Mouse (Mus musculus) heart, adult 18-20 months (tissue): ENCODE measurements at regions not wholly inside any gene's neighbourhood (a gene's known extent, or its start where the extent isn't known, plus 50 kb on each side); places are given as distances from the start of the nearest gene placed in this dataset.
A peak's percentile ranks its signal among the peaks of the same experiment; 100 is the strongest.

ENCODE experiments used
- DNase-seq, 2 experiments: peaks; one replicate each; pipeline ENCODE4 v3.0.0; 2021 to 2022; ENCODE audit warnings: mixed read lengths in 1 of 2

DNA sequence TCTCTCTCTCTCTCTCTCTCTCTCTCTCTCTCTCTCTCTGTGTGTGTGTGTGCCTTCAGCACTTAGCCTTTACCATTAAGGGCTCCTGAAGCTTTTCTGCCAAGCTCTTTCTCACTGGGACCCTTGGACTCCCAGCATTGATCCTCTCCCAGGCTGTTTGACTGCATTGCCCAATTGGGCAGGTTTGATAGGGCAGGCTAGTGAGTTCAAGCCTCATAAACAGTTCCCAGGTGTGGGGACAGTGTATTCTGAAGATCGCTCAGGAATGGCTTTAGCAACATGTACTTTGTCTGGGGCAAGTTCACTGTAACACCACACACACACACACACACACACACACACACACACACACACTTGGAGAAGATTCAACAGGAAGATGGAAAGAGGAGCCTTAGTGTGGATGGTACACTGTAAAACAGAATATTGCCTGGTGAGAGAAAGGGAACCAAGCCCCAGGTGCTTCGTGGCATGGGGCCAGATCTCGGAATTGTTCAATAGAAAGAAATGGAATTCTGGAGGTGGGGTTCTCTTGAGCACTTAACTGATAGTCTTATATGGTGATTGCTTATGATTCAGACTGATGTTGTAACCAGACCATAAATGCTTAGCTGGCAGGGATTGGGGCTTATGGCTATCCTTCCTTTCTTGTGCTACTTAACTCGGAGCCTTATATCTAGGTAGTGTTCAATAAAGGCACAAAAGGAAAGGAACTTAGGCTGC, 229.5 kb downstream of the 4933412E24Rik start:
- DNase-seq: no peak

DNA sequence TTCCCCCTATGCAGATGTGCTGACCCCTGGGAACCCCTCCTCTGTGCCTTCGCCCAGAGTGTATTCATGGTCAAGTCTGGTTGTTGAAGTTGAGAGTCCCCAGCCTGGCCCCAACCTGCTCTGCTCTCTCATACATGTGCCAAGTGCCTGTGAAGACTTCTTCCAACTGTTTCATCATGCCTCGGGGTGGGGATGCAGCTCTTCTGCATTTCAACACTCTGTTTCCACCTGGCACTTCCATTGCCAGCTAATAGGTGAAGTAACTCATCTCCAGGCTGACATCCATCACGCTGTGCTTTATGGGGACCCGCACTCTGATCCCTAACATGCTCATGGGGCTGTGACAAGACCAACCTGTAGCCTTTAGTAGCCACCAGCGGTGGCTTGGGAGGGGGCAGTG, 230.4 kb downstream of the 4933412E24Rik start:
- DNase-seq: no peak

DNA sequence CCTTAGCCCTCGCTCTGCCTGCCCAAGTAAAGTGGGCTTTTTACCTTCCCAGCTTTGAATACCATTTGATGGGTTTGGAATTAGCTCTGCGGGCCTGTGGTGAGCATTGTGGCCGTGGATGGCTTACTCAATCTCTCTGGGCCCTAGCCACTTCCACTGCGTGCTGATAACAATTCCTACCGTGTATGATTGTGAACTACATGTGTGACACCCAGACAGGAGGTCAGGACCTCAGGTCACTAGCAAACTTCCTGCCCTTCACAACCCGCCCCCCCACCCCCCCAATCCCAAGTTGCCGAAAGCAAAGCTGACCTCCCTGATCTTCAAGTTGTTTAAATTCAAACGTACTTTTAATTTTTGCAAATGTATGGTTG, 231.9 kb downstream of the 4933412E24Rik start:
- DNase-seq: no peak

DNA sequence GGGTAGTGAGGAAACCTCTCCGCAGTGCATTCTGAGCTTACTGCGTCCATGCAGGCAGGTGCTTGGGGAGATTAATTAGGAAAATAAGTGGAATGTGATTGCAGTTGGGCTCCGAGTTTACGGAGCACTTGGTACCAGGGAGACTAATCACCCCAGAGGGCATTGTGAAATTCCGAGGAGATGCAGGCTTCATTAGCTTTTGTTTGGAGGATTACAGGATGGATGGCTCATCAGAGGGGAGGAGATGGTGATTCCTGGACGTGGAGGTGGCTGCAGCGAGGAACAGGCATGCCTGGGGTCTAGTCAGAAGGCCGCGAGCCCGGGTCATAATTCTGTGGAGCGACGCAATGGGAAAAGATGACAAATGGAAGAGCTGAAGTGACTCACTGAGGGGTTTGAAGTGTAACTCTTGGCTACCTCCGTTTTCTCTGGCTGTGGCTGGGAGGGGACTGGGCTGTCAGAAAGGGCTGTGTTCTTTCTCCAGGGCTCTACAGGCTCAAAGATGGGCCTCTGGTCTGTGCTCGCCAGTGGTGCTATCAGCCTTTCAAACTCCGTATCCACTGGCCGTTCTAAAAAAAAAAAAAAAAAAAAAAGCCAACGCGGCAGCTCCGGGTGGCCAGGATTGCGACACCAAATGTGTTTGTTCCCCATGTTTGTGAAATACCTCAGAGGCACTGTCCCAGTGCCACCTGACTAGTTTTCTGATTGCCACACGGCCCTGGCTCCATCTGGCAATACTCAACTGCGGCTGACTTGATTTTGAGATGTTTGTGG, 232.4 kb downstream of the 4933412E24Rik start:
- DNase-seq: peak; percentile 68 to 76

DNA sequence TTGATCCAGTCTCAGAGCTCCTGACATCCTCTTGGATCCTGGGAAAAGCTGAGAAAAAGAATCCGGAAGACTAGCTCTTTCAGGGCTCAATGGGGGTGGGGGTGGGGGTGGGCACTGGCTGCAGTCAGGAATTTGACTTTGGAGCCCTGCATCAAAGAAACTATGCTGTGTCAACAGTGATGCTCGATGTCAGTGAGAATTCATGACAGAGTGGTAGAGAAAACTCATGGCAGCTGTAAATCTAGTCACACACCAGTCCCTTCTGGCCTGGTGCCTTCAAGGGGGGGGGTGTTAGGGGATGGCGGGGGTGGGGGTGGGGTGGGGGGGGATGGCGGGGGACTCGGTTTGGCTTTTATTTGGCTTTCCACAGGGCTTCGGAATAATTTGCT, 233.0 kb downstream of the 4933412E24Rik start:
- no peak for DNase-seq

DNA sequence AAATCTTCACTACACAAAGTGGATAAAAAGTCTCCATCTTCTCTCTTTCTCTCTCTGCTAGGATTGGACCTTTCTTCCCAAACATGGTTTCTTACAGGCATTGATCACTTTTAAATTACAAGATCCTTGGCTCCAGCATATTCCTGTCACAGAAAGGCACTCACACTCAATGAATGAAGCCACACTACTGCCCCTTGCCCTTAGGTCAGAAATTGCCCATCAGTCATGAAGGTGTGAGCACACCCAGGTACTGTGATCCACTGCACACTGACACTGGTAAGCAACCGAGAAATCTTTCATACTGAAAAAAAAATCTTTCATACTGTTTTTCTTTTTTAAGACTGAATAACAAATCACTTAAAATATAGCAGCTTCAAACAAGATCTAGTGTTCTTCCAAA, 235.9 kb downstream of the 4933412E24Rik start:
- no peak for DNase-seq

DNA sequence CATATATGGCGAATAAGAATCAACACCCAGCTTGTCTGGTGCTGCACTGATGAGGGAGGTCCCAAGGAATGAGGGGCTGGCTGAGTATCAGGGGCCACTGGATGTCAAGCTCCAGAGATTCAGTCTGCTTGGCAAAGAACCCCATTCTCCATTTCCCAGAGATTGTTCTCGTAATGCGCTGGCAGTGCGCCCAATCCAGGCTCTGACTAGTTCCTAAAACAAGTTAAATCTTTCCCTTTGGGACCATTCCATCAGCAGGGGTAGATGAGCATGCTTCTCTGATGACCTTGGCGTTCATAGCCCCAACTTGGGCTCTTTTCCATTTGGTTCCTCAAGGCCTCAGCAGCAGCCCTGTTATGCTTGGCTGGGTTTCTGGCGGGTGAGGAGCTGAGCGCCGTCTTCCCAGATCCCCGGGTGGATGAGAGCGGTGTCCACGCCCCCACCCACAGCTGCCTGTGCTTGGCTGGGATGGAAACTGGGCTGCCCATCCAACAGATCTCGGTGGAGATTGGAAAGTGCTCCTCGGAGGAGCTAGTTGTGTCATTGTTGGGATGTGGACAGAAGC, 239.0 kb downstream of the 4933412E24Rik start:
- DNase-seq: peak; percentile 91 to 94

DNA sequence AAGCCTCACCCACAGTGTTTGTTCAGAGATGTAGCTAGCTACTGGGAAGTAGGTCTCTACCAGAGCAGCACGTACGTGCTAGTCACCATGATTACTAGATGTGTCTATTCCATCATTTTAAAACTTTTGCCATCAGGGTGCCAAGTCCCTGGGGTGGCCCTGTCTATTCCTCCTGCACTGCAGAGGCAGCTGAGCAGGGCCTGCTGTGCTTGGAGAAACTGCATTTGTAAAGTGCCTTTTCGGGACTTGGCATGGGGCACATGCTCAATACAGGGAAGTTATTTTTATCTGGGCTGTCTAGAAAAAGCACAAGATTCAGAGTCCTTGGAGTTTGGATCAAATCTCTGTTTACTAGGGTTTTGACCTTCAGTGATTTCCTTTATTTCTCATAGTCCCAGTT, 240.6 kb downstream of the 4933412E24Rik start:
- peak; percentile 51 to 56 for DNase-seq

DNA sequence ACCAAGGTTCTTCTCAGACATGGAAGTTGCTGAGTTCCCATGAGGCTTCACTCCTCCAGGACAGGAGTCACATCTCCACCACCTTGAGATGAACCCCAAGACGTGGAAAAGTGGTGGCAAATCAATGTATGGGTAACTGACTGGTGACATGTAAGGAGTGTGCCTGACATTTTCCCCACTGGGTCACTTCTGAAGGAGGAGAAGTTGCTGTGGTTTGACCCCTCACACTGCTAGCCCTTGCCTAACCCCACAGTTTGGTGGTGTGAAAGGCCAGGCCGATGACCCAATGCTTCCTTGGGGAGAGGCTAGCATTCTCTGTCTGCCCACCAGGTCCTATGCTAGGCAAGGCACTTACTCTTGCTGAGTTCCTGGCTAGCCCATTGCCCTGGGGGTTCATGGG, 242.4 kb downstream of the 4933412E24Rik start:
- no peak for DNase-seq

DNA sequence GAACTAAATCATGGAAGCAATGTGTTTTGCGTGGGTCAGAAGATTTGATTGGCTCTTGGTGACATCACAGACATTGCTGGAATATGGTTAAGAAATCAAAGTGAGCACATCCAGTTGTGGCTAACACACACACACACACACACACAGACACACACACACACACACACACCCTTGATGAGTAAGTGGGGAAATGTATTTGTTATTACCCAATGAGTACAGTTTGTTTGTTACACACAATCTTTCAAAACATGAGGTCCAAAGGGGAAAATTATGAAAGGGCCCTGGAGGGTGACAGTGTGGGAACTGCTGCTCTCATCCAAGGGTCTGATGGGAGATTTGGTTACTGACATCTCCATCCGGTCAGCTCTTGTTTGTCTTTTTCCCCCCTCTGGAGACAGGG, 243.8 kb downstream of the 4933412E24Rik start:
- peak in 1 of 2 experiments; percentile 11 for DNase-seq

DNA sequence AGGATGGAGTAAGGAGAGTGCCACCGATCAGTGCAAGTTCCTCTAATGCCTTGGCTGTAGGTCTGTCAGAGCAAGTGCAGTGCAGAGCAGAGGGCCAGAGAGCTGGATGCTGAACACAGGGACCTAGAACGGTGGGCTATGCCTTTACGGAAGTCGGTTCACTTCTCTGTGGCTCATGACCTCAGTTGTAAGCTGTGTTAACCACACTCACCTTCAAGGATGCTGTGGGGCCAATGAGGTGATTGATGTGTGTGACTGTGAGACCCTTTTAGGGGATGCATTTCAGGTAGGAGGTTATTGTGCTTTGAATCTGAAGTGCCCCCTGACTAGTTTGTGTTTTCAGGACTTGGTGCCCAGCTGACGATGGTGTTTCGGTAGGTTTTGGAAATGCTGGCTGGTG, 254.4 kb downstream of the 4933412E24Rik start:
- DNase-seq: no peak

DNA sequence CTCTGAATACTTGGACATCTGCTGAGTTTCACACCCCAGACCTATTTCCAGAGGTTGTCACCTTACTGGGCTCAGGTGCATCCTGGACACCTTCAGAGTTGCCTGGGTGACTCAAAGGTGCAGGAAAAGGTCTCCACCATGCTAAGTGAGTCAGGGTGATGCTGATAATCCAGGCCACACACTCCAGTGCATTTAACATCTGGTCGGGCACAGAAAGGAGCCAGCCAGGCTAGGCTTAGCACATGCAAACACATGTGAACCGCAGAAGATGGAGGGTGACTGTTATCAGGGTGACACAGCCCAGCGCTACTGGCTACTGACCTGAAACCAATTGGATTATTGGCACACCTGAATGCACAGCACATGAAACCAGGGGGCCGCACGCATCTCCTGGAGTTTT, 255.9 kb downstream of the 4933412E24Rik start:
- no peak for DNase-seq

DNA sequence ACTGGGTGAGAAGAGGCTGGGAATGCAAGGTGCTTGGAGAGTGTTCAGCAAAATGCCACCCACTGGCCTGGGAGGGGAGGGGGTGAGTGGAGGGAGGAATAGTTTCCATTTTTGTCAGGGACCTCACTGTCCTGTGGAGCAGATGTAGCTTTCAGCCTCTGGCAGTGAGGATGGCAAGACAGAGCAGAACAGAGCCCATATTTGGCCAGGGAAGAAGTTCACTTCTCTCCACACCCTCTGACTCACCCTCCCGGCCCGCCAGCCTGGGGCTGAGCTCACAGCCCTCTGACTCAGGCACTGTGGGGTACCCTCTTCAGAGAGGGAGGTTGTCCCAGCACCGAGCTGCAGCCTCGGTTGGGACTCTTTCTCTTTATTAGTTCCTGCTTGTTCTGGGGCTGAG, 256.8 kb downstream of the 4933412E24Rik start:
- DNase-seq: peak; percentile 47 to 73

DNA sequence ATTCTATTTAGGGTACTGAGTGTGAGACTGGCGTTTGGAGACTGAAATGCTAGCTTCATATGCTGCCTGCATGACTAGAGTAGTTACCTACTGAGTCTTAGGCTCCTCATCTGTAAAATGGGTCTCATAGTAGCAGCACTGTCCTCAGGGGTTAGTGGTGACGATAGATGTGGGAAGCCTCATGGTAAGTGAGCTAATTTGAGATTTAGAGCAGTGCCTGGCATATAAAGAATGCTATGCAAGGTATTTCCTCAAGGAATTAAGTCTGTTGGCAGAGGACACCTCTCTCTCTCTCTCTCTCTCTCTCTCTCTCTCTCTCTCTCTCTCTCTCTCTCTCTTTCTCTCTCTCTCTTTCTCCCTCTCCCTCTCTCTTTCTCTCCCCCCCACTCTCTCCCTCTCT, 257.4 kb downstream of the 4933412E24Rik start:
- no peak for DNase-seq

DNA sequence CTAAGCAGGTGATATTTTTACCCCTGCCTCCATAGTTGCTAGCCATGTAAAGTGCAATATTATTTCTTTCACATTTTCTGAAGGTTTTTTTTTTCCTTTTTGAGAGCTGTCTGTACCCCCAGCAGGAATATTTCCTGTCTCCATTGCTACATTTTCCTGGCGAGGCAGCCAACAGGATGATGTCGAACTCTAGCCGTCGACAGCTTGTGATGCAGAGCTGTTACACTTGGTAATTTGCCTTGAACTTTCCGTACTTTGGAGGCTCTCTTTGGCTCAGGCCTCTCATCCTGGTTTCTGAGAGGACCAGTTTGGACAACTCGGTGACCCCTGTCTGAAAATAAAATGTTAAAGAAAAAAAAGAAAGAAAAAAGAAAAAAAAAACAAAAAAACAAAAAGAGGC, 260.3 kb downstream of the 4933412E24Rik start:
- DNase-seq: peak; percentile 66 to 81

DNA sequence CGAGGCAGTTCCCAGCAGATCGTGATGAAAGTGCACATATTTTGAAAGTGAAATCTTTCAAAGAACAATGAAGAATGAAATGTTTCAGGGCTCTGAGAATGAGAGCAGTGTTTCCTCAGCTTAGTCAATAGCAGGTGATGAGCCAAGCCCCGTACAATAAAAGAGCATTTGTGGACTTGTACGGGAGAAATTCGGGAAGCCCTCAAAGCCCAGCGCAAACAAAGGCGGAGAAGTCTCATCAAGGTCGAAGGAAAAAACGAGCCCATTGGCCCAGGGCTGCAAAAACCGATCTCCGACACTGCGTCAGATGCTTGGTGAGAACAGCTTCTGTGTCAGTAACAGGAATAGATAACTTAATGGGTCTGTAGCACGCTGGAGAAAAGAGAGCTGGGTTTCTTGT, 261.5 kb downstream of the 4933412E24Rik start:
- no peak for DNase-seq

DNA sequence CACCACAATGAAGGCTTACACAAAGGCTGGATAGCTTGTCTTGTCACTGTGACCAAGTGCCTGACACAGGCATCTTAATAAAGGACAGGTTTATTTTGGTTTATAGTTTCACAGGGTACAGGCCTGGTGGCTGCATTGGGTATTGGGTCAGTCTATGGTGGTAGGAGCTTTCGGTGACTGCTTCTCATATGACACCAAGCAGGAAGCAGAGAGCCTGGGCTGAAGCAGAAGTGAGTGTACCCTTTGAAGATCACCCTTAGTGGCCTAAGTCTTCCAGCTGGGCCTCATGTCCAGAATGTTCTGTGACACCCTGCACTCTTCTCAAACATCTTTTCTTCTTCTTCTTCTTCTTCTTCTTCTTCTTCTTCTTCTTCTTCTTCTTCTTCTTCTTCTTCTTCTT, 264.1 kb downstream of the 4933412E24Rik start:
- DNase-seq: no peak

DNA sequence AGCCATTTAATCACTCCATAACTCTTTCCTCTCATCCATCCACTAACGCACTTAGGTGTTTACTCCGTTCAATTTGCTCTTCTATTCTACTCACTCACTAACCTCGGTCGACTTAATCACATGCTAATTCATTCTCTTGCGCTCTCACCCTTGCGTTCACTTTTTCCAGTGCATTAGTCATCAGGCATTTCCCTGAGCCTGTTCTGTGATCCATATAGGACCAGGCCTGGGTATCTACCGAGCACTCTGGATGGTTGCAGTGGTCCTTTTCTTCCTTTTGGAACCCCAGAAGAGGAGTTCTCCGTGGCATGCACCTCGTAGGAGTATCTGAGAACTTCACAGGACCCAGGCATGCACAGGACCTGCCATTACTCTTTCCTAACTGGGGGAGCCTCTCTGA, 270.1 kb downstream of the 4933412E24Rik start:
- DNase-seq: no peak

DNA sequence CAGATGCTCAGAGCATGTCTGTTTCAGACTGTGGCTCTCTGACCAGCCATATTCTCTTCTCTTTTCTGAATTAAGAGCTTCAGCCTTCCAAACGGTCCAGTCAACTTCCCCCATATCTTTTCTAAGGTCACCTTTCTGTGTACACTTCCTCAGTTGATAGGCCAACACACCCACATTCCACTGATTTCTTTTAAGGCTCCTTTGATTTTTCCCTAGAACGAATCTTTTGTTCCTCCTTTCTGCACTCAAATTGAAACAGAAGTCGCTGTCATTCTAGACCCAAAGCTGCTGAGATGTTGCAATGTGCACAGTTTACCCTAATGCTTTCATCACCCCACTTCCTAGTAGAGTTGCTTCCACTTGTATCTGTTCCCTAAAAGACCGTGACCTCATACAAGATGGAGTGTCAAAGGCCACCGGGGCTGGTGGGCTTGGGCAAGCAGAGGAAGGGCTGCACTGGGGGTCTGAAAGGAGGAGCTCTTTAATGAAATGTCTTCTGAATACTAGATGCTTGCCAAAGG, 271.9 kb downstream of the 4933412E24Rik start:
- peak in 1 of 2 experiments; percentile 52 for DNase-seq

DNA sequence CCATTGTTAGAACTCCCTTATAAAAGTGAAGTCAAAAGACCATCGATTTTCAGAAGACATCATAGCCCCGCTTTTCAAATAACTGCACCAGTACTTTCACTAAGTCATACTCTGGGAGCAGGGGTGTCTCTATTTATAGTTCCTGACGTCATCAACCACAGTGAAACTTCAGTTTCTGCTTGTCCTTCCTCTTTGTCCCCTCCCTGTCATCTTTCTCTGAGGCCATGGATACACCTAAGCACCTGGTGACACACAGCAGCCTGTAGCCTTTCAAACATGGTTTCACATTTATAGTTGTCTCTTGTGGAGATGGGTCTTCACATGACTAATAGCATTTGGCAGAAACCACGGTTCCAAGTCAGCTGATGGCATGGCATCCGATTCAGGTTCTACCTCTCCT, 277.2 kb downstream of the 4933412E24Rik start:
- no peak for DNase-seq

DNA sequence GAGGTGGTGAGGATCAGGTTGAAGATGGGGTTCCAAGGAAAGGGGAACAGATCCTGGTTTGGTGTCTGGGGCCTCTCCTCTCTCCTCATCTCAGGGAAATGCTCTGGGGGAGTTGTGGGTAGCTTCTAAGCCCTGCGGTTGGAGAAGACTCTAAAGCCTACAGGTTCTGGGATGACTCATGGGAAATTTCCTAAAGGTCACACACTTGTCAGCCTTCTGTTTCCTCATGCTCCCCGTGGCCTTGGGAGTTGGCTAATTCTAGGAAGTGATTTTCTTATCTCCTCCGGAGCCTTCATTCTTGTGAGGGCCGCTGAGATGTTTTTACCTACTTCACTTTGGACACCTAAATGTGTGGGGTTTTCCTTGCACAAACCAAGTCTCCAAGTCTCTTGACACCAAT, 279.2 kb downstream of the 4933412E24Rik start:
- no peak for DNase-seq

DNA sequence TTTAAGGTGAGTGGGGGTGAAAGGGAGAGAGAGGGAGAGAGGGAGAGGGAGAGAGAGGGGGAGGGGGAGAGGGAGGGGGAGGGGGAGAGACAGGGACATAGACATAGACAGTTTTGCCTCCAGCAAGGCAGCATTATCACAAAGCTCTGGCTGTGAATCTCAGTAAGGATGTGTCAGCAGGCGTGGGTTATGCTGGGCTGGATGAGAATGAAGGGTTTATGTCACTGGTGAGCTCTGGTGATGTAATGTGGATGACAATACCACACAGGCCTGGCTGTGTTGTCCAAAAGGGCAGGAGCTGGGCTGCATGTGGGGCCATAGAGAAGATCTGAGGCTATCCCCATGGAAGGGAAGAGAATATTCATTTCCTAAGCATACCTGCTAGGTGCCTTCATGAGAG, 282.0 kb downstream of the 4933412E24Rik start:
- no peak for DNase-seq

DNA sequence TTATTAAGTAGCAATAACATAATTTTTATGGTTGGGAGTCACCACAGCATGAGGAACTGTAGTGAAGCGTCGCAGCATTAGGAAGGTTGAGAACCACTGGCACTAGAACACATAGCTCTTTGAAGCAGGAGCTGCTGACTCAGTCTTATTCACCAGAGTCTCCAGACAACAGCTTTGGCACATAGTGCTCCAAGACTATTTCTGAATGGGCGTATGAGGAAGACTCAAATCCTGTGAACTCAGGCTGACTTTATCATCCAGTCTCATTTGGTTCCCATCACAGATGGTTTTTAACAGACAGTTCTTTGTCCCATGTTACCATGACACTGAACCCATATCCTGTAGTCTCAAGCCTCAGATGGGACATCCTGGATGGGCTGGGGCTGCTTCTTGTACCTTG, 282.5 kb downstream of the 4933412E24Rik start:
- no peak for DNase-seq
